Mouse (Mus musculus) right cerebral cortex, postnatal 10 days (tissue): Measurements from ENCODE around the gene Slc38a2.
A peak's percentile ranks its signal among the peaks of the same experiment; 100 is the strongest.

ENCODE experiments used
- DNase-seq, 2 experiments: peaks; one replicate each; pipeline ENCODE4 v3.0.0; 2021; ENCODE audit warnings: low spot score in 2 of 2

The Slc38a2 gene

DNA sequence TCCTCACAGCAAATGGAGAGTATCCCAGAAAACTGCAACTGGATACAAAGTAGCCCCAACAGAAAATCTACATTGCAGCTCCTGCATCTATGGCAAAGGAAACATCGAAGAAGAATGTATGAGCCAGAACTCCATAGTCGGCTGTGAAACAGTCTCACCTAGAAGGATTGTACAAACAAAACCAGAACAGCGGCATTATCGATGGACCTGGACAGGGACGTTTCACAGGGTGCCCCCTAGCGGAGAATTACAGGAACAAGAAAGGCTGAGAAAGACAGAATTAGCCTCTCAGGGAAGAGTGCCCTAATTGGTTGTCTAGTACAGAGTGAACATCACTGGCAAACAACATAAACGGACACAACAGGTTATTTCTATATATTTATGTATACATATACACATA is 32.9 kb downstream of the Slc38a2 start:
- peak; percentile 62 to 76 for DNase-seq

DNA sequence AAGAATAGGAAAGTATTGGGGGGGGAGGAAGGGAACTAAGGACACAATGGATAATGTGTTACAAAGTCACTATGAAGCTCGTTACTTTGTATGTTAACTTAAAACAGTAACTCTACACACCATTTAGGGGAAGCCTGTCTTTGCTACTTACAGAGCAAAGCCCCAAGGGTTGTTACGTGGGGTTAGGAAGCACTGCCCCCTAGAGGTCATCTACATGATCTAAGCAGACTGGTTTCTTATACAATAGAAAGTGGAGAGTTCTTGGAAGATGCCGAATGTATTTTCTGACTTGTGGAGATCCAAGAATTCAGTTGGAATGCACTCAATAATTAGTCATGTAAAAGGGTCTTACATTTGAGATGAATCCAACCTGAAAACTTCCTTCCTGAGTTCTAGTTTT is 33.6 kb downstream of the Slc38a2 start:
- peak; percentile 64 to 73 for DNase-seq

DNA sequence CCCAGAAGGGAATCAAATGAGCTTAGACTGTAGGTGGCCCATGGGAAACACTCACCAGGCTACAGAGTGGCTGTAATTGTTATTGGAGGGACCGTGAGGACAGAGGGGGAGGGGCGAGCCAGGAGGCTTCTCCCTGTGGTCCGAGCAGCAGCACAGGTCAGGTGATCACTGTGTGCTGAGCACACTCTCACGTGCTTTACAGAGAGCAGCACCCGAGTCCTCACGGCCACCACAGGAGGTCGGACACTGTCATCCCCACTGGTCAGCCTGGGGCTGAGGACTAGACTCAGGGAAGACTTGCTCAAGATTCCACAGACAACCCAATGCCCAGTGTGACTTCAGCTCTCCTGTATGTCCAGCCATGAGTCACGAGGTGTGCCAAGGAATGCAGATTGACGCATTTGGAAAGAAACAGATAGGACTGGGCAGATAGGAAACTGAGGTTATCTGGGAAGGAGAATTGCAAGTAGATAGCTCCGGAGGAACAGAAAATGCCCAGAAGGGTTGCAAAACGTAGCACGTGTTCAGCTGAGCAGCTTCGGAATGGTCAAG is 38.9 kb downstream of the Slc38a2 start:
- DNase-seq = no peak

DNA sequence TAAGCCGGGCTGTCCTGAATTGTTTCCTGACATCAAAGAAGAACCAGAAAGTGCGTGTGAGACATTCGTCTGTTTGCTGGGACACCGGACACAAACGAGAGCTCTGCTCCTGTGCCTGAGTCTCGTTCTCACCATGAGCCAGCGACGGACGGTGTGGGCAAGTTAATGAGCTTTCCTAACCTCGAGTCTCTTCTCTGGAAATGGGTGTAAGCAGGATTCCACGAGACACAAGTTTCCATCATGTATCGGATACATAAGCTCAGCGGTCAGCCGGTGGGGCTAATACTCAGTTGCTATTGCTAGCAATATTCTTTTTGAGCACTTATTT is 41.3 kb downstream of the Slc38a2 start:
- DNase-seq = no peak

DNA sequence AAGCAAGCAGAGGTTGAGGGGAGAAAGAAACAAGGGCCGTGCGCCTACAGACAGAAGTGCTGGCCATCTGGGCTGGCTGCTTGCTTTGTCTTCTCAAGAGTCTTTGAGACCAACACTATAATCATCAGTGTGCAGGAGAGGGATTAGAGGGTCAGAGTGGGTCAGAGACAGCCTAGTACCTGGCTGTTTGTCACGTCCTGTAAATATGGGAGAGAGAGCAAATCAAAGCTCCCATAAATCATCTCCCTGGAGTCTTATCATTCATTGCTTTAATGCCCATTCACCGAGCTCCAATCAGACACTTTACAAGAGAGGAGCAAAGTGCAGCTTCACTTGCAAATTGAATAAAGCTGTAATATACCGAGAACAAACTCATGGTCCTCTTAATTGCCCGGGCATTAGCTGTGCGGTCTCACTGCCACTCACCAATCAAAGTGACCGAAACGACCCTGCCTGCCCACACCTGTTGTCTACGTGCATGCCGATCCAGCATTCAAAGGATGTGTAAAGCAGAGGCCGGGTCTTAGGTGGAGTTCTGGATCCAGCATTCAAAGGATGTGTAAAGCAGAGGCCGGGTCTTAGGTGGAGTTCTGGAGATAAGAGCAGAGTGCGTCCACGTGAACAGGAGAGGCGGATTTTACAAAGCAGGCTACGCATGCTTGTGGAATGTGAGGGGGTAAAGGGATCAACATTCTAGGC is 41.8 kb downstream of the Slc38a2 start:
- DNase-seq = no peak

DNA sequence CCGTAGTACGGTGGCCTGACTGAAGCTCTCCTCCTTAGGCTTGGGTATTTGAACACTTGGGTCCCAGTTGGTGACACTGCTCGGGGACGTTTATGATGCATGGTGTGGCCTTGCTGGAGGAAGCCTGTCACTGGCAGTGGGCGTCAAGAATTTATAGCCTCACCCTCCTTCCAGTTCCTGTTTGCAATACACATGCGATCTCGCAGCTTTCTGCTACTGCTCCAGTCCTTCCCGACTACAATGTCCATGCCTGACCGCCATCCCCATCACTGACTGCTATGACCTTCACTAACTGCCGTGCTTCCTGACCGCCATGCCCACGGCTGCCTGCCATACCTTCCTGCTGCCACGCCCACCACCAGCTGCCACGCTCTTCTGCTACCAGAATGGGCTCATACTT is 44.0 kb downstream of the Slc38a2 start:
- no peak for DNase-seq

DNA sequence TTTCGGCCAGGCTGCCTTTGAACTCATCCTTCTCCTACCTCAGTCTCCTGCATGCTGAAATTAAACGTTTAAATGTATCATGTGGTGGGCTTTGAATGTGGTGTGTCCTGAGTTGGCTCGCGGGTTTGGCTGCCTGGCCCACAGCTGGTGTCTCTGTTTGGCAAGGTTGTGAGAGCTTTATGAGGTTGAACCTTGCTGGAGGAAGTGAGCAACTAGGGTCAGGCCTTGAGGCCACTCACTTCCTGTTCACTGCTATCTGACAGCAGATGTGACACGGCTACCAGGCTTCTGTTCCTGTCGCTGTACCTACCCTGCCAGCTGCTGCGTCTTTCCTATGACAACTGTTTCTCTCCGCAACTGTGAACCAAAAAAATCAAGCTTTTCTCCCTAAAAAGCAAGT is 44.8 kb downstream of the Slc38a2 start:
- no peak for DNase-seq

DNA sequence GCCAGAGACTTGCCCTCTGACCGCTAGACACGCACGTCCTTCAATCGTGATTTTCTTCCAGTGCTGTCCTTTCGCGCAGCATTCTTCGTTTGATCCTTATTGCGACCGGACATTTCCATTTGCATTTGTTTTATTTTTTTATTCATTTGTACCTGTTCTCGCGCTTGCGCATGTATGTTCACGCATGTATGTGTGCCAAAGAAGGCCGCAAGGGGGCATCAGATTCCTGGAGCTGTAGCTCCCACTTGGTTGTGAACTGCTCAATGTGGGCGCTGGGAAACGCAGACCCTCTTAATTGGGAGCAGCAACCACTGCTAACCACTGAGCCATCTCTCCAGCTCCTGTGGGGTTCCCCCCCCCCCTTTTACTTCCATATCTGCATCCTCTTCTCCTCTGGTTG is 46.5 kb downstream of the Slc38a2 start:
- DNase-seq = no peak

DNA sequence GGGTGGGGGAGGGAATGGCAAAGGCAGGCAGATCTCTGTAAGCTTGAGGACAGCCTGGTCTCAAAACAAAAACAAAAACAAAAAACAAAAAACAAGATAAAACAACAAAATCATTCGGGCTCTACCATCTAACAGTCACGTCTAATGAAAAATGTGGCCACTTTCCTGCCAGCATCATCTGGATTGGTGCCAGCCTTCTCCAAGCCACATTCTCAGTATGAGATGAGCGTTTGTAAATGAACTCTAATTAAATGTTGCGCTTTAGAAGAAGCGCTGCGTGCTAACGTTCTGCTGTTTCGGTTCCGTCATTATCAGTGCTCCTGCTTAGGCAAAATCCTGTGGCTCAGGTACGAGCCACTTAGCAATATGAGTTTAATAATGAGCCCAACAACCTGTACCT is 47.0 kb downstream of the Slc38a2 start:
- DNase-seq = peak; percentile 56 to 59

DNA sequence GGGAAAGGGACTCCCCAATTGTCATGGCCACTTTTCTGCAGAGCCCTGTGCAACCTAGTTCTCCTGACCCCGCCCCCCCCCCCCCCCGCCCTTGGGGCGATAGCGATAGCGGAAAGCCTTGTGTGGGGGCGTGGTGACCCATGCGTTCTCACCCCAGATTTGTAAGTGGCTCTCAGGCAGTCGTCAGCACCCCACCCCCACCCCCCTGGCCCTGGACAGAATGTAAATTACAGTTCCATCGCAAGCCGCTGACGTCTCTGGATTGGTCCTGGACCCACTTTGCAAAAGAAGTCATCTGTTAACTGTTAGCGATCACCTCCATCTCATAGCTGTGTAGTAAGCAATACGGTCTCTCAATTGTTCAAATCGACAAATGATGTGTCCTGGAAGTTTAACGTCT is 52.2 kb downstream of the Slc38a2 start:
- DNase-seq = no peak

DNA sequence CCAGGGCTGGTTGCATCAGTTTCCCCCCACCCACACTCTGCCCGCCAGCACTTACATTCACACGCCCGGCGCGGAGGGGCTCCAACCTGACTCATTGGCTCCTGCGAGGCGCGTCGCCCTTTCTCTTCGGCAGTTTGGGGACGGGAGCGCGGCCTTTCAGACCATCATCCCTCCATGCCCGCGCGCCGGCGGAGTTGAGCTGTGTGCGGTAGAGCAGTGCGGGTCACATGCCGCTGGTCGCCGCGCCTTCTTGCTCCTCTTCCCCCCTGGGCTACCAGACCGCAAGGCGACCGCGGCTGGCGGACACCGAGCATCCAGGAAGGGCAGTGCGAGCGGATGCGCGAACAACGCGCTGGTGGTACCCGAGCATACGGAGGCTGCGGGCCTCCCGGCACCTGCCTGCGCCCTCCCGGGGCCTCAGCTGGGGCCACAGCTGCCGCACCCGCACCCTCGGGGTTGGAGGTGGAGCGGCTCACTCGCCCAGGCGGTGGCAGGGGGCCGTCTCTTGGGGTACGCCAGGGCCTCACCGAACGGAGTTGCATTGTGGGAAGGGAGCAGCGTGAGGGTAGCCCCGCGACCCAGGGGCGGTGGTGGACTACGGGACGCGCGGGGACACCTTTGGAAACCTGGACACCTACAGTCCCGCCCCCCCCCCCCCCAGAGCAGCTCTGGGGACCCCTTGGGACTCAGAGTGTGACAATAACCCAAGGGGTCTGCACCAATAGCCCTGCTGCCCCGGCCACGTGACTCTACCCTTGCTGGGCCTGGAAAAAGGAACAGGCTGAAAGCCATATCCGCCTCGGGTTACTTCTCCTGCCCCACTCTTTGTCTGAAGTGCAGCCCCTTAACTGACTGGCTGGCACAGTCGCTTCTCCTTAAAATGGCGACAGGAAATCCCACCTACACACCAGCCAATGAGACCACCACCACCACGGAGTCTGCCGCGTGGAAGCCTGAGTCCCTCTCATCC is 56.8 kb downstream of the Slc38a2 start, which contains the start of gene Slc38a1:
Gene Slc38a1, minus strand, starts transcription at position 478 of the 970 bp plus-strand sequence.
- peak; percentile 77 to 79 for DNase-seq

DNA sequence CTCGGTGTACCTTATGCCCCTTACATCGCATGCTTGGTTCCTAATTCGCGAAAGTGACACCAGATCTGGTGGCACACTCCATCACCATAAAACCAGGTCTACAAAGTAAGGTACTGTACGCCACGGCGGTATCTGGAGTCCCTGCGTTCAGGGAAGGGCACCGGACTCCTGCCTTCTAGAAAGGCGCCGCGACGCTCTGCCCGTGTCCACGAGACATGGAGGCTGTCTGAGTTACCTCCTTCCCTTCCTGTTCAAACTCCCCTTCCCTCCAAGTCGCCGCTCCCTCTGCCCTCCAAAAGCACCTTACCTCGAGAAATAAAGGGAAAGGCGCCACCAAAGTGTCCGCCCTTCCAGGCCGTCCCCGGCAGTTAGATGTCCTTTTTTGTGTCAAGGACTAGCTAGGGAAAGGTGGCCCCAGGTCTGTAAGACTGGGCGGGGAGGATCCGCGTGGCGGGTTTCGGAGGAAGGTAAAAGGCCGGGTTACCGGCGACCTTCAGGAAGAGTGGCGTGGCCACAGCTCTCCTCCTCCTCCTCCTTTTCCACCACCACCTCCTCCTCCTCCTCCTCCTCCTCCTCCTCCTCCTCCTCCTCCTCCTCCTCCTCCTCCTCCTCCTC is 57.6 kb downstream of the Slc38a2 start:
- DNase-seq = peak; percentile 42 to 47

DNA sequence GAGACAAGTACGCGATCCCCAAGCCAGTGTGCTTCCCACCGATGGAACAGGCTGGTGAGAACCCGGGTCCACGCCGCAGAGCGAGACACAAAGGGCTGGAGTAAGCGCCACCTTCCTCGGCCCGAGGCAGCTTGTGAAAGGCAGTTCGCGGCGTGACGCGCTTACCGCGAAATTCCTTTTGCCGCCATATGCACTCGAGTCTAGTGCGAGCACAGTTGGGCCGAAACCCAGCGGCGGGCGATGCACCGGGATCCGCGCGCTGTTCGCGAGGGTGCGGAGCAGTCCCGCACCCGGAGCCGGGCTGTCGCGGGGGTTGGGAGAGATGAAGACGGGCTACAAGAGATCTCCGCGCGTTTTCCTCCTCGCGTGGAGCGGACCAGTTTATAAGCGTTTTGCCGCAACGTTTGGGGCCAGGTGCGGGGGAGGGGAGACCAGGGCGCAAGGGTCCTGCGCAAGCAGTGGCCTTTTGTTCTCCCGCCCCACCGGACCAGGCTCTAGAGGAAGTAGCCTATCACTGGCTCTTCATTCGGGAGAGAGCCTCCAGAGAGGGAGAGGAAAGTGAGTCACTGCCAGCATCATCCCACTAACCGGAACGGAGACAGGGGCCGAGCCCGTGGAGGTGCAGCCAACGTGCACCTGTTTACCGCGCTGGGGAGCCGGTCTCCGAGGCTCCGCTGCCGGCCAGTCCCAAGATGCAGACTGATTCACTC is 58.3 kb downstream of the Slc38a2 start:
- DNase-seq = peak; percentile 84 to 87

DNA sequence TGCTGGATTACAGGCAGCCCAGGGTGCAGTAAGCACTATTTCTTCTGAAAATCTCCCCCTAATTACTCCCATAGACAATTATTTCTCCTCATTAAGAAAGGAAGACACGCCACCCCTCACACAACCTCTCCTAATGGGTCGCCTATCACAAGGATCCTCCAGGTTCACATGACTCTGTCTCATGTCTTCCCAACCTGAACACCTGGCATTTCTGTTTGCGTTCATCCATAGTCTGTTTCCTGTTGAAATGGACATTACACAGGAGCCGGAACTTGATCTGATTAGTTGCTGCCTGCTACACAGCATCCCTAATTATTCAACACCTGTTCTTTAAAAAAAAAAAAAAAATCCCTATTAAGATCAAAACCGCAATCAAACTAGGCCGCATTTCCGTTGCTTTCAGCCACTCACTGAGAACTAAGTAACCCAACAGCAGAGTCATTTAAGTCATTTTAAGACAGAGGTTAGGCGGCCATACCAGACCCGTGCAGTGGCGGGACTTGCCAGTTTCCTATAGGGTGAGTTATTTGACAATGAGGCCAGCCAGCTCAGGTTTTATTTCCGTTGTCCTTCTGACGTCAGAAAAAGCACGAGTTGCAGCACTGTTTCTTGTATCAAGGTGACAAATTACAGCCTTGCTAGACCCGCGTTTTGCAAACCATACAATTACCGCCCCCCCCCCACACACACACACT is 59.1 kb downstream of the Slc38a2 start:
- peak in 1 of 2 experiments; percentile 68 for DNase-seq

DNA sequence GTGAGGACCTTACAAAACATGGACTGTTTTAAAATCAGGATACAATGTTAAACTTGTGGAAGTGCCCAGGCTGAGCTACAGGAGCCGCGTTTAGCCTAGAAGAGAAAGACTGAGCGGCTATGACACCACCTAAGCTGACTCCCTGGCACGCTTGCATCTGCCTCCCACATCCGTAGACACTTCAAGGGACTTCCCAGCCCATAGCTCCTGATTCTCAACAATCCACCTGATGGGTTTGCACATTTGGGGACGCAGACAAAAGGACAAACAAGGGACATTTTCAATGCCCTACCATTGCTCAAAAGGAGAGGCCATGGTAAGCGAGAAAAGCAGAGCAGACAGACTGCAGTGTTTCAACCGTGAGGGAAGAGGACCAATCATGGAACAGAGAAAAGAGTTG is 59.9 kb downstream of the Slc38a2 start:
- DNase-seq = no peak

DNA sequence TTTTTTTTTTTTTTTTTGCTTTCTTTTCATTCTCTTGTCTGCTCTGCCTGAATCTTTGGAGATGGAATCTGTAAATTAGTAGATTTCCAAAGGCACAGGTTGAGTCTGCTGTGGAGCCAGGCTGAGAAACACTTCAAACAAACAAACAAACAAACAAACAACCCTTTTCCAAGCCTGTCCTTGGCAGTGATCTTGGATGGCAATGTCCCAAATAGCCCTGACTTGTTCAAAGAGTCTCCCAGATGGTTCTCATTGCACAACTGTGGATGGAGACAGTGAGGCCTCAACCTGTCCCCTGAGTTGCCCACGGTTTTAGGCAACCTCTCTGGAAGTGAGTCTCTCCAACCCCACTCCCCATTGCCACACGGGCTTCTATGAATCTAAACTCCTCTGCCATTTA is 60.9 kb downstream of the Slc38a2 start:
- no peak for DNase-seq

DNA sequence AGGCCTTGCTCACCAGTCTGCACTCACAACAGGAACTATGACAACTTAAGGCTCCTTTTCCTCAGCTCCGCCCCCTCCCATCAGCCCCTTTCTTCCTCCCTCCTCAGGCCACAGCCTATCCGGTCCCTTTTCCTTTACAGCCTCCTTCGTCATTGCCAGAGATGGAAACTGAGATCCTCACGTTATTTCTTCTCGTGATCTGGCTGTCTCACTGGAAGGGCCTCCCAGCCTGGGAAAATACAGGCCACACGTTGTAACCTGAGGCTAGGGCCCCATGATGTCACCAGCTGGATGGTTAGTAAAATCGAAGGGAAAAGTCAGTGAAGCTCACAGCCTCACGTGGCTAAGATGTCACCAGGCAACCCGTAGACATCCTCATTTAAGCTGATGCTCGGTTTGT is 61.4 kb downstream of the Slc38a2 start:
- DNase-seq = no peak
